Mouse (Mus musculus): ENCODE data around the gene Qrsl1.

DNA sequence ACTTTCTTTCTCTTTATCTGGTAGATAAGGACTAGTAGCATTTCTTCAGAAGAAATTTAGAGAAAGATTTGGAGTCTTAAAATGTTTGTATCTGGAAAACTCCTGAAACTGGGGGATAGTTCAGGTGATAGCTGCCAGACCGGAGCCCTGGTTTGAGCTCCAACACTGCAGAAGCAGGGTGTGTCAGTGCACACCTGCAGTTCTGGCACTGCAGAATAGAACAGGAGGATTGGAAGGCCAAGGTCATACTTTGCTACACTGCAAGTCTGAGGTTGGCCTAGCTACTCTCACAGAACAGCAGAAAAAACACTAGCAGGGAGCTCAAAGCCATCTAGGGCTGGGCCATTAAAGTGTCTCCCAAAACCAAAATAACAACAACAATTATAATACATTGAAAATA is 3.0 kb upstream of the Qrsl1 start:
- no peak for TF ChIP-seq POLR2A (IDR thresholded peaks at IDR 0.05; ENCODE audit: low read depth, low read length)
- TF ChIP-seq CTCF (IDR thresholded peaks at IDR 0.05; ENCODE audit: extremely low read depth, insufficient read length, insufficient replicate concordance, low read depth, low read length): no peak
